Mouse (Mus musculus) MEL (cell line): ENCODE measurements at regions not wholly inside any gene's neighbourhood (a gene's known extent, or its start where the extent isn't known, plus 50 kb on each side); places are given as distances from the start of the nearest gene placed in this dataset.
A peak's percentile ranks its signal among the peaks of the same experiment; 100 is the strongest.

Source experiments
- DNase-seq: peaks from one replicate; pipeline ENCODE4 v3.0.0; 2011; ENCODE audit warnings: low read depth, low spot score
- H3K27ac ChIP-seq: 2 replicates; pipeline ENCODE4 v1.5.1; 2012; ENCODE audit warnings: low read depth, mild to moderate bottlenecking, control low read depth, low read length, moderate library complexity; ENCODE audit not compliant: control insufficient read depth
- H3K27me3 ChIP-seq, 2 experiments: fragments of 150-350 bp in 1 of 2; sonication (generic) in 1 of 2; 2 replicates each; pipeline ENCODE4 v1.6.1; 2012; ENCODE audit warnings: low read length in 2 of 2, mild to moderate bottlenecking in 2 of 2, improper control_type of control experiment in 1 of 2, moderate library complexity in 1 of 2; ENCODE audit not compliant: insufficient read depth in 2 of 2, control insufficient read depth in 1 of 2
- H3K36me3 ChIP-seq, 2 experiments: 2 replicates each; pipeline ENCODE4 v1.6.1; 2012 to 2014; ENCODE audit warnings: low read length in 2 of 2, improper control_type of control experiment in 1 of 2, inconsistent platforms in 1 of 2, mild to moderate bottlenecking in 1 of 2; ENCODE audit not compliant: insufficient read depth in 2 of 2, control insufficient read depth in 1 of 2
- H3K4me1 ChIP-seq, 2 experiments: fragments of 150-350 bp in 1 of 2; sonication (generic) in 1 of 2; 2 replicates each; pipeline ENCODE4 v1.6.1; 2012; ENCODE audit warnings: low read length in 2 of 2, improper control_type of control experiment in 1 of 2, mild to moderate bottlenecking in 1 of 2; ENCODE audit not compliant: insufficient read depth in 2 of 2, control insufficient read depth in 1 of 2
- H3K4me3 ChIP-seq, 2 experiments: fragments of 150-350 bp in 1 of 2; sonication (generic) in 1 of 2; 2 replicates each; pipeline ENCODE4 v1.5.1; 2012; ENCODE audit warnings: low read depth in 2 of 2, low read length in 2 of 2, mild to moderate bottlenecking in 2 of 2, moderate library complexity in 2 of 2, control low read depth in 1 of 2, improper control_type of control experiment in 1 of 2; ENCODE audit not compliant: control insufficient read depth in 1 of 2, insufficient read depth in 1 of 2
- H3K79me2 ChIP-seq: 2 replicates; pipeline ENCODE4 v1.6.1; 2012; ENCODE audit warnings: mild to moderate bottlenecking, low read length, moderate library complexity; ENCODE audit not compliant: control insufficient read depth, poor library complexity, insufficient read depth
- H3K9ac ChIP-seq: 2 replicates; pipeline ENCODE4 v1.6.1; 2012; ENCODE audit warnings: low read depth, mild to moderate bottlenecking, control low read depth, low read length, moderate library complexity; ENCODE audit not compliant: control insufficient read depth, poor library complexity, severe bottlenecking
- H3K9me3 ChIP-seq: fragments of 150-350 bp; sonication (generic); replicated peaks from 2 replicates; pipeline ENCODE4 v1.6.1; 2012; ENCODE audit warnings: mild to moderate bottlenecking, low read length, improper control_type of control experiment, moderate library complexity; ENCODE audit not compliant: insufficient read depth
- CHD1 ChIP-seq: IDR thresholded peaks from 2 replicates; pipeline ENCODE4 v1.6.1; 2012; ENCODE audit warnings: low read depth, mild to moderate bottlenecking, inconsistent platforms, low read length, improper control_type of control experiment
- CHD2 ChIP-seq: IDR thresholded peaks from 2 replicates; pipeline ENCODE4 v1.6.1; 2011; ENCODE audit warnings: low read length, improper control_type of control experiment
- CTCF ChIP-seq, 3 experiments: IDR thresholded peaks in 2 of 3; conservative IDR thresholded peaks in 1 of 3; 2 replicates each; pipeline ENCODE4 v1.5.1; 2011 to 2012; ENCODE audit warnings: low read length in 3 of 3, low read depth in 2 of 3, mild to moderate bottlenecking in 2 of 3, improper control_type of control experiment in 1 of 3, inconsistent platforms in 1 of 3, mixed read lengths in 1 of 3, moderate library complexity in 1 of 3; ENCODE audit not compliant: control insufficient read depth in 1 of 3, insufficient read depth in 1 of 3, poor library complexity in 1 of 3, severe bottlenecking in 1 of 3
- E2F4 ChIP-seq: IDR thresholded peaks from 2 replicates; pipeline ENCODE4 v1.6.1; 2011; ENCODE audit warnings: low read depth, low read length, improper control_type of control experiment, borderline replicate concordance
- EP300 ChIP-seq, 2 experiments: IDR thresholded peaks; 2 replicates each; pipeline ENCODE4 v1.6.1; 2011; ENCODE audit warnings: improper control_type of control experiment in 2 of 2, low read length in 2 of 2, low read depth in 1 of 2, mild to moderate bottlenecking in 1 of 2
- ETS1 ChIP-seq: IDR thresholded peaks from 2 replicates; pipeline ENCODE4 v1.6.1; 2012; ENCODE audit warnings: low read depth, mild to moderate bottlenecking, inconsistent platforms, low read length, improper control_type of control experiment, moderate library complexity
- GABPA ChIP-seq: IDR thresholded peaks from 2 replicates; pipeline ENCODE4 v1.6.1; 2012; ENCODE audit warnings: low read depth, mild to moderate bottlenecking, inconsistent platforms, low read length, improper control_type of control experiment, moderate library complexity
- GATA1 ChIP-seq: IDR thresholded peaks from 2 replicates; pipeline ENCODE4 v1.6.1; 2011; ENCODE audit warnings: low read depth, low read length, improper control_type of control experiment
- HCFC1 ChIP-seq: IDR thresholded peaks from 2 replicates; pipeline ENCODE4 v1.6.1; 2012; ENCODE audit warnings: low read depth, mild to moderate bottlenecking, inconsistent platforms, low read length, improper control_type of control experiment, moderate library complexity
- KAT2A ChIP-seq: conservative IDR thresholded peaks from 2 replicates; pipeline ENCODE4 v1.6.1; 2012; ENCODE audit warnings: low read depth, low read length, improper control_type of control experiment, inconsistent platforms
- MAX ChIP-seq: IDR thresholded peaks from 2 replicates; pipeline ENCODE4 v1.6.1; 2011; ENCODE audit warnings: low read length, improper control_type of control experiment
- MAZ ChIP-seq: IDR thresholded peaks from 2 replicates; pipeline ENCODE4 v1.6.1; 2012; ENCODE audit warnings: low read depth, mild to moderate bottlenecking, inconsistent platforms, low read length, improper control_type of control experiment
- MXI1 ChIP-seq: IDR thresholded peaks from 2 replicates; pipeline ENCODE4 v1.6.1; 2011; ENCODE audit warnings: mild to moderate bottlenecking, low read depth, low read length, improper control_type of control experiment
- MYB ChIP-seq: IDR thresholded peaks from 2 replicates; pipeline ENCODE4 v1.6.1; 2011; ENCODE audit warnings: mild to moderate bottlenecking, low read depth, low read length, improper control_type of control experiment
- MYC ChIP-seq: IDR thresholded peaks from 2 replicates; pipeline ENCODE4 v1.6.1; 2011; ENCODE audit warnings: low read depth, mild to moderate bottlenecking, low read length, improper control_type of control experiment, moderate library complexity
- NELFE ChIP-seq: IDR thresholded peaks from 2 replicates; pipeline ENCODE4 v1.6.1; 2011; ENCODE audit warnings: low read depth, low read length, improper control_type of control experiment
- POLR2AphosphoS2 ChIP-seq: IDR thresholded peaks from 2 replicates; pipeline ENCODE4 v1.6.1; 2011; ENCODE audit warnings: low read length, improper control_type of control experiment
- POLR2AphosphoS5 ChIP-seq: IDR thresholded peaks from 2 replicates; pipeline ENCODE4 v1.6.1; 2012; ENCODE audit warnings: low read depth, borderline replicate concordance, mild to moderate bottlenecking, inconsistent platforms, low read length, moderate library complexity, mixed read lengths
- SIN3A ChIP-seq: IDR thresholded peaks from 2 replicates; pipeline ENCODE4 v1.6.1; 2012; ENCODE audit warnings: low read length, improper control_type of control experiment, inconsistent platforms
- SMC3 ChIP-seq: IDR thresholded peaks from 2 replicates; pipeline ENCODE4 v1.6.1; 2011; ENCODE audit warnings: low read depth, low read length, improper control_type of control experiment
- TBP ChIP-seq: IDR thresholded peaks from 2 replicates; pipeline ENCODE4 v1.8.0; 2011; ENCODE audit warnings: low read depth, low read length, improper control_type of control experiment
- TCF12 ChIP-seq: IDR thresholded peaks from 2 replicates; pipeline ENCODE4 v1.6.1; 2014; ENCODE audit warnings: low read depth, mild to moderate bottlenecking, inconsistent platforms, low read length, improper control_type of control experiment, moderate library complexity
- USF2 ChIP-seq, 2 experiments: IDR thresholded peaks; 2 replicates each; pipeline ENCODE4 v1.6.1; 2011 to 2012; ENCODE audit warnings: improper control_type of control experiment in 2 of 2, low read length in 2 of 2, borderline replicate concordance in 1 of 2, inconsistent platforms in 1 of 2, low read depth in 1 of 2, mild to moderate bottlenecking in 1 of 2; ENCODE audit not compliant: insufficient read depth in 1 of 2
- ZKSCAN1 ChIP-seq: IDR thresholded peaks from 2 replicates; pipeline ENCODE4 v1.6.1; 2012; ENCODE audit warnings: low read depth, mild to moderate bottlenecking, inconsistent platforms, low read length, improper control_type of control experiment, moderate library complexity
- ZMIZ1 ChIP-seq: IDR thresholded peaks from 2 replicates; pipeline ENCODE4 v1.6.1; 2012; ENCODE audit warnings: low read depth, mild to moderate bottlenecking, inconsistent platforms, low read length, improper control_type of control experiment, moderate library complexity
- ZNF384 ChIP-seq: IDR thresholded peaks from 2 replicates; pipeline ENCODE4 v1.6.1; 2012; ENCODE audit warnings: low read depth, mild to moderate bottlenecking, inconsistent platforms, low read length, improper control_type of control experiment

DNA sequence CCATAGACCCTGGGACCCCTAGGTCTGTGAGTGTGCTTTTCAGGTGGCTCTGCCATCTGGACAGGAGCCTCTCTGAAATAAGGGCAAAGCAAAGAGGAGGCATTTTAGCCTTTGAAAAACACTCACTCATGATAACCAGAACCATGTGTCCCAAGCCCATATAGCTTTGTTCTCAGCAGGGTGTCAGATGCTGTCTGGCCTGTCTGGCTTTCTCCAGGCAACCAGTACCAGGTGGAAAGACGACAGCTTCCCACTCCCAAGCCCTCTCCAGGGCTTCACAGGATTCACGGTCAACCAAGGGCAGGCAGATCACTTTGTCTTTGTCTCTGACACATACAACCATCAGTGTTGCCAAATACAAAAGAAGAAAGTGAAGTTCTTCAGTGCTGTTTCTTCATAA is 537.0 kb upstream of the Kif18a start:
- Histone ChIP-seq H3K9me3 (no peaks in the 10 kb centered on the region), H3K79me2 (no peaks in the 10 kb centered on the region), H3K4me1 (peaks cover 4 to 17% of the 10 kb centered on the region in 2 experiments; a peak in 2 of 4 replicates), H3K27me3 (no peaks in the 10 kb centered on the region), H3K27ac (no peak overlapping the region), H3K9ac (no peak overlapping the region), H3K4me3 (no peak overlapping the region), H3K36me3 (peaks cover 0 to 32% of the 10 kb centered on the region in 2 experiments; a peak in 2 of 4 replicates)
- TF ChIP-seq CHD1 = no peak
- TF ChIP-seq MYB = no peak
- no peak for TF ChIP-seq MAZ
- TF ChIP-seq MYC = no peak
- no peak for TF ChIP-seq E2F4
- TF ChIP-seq ZNF384 = no peak
- no peak for TF ChIP-seq HCFC1
- TF ChIP-seq NELFE = no peak
- no peak for TF ChIP-seq USF2 (IDR thresholded peaks at IDR 0.05; ENCODE audit: borderline replicate concordance in 1 of 2, insufficient read depth in 1 of 2, low read depth in 1 of 2, low read length in 2 of 2)
- no peak for TF ChIP-seq CHD2
- TF ChIP-seq ZKSCAN1 = no peak
- no peak for TF ChIP-seq MAX
- TF ChIP-seq MXI1 = no peak
- no peak for TF ChIP-seq SIN3A
- no peak for TF ChIP-seq ZMIZ1
- TF ChIP-seq GABPA = no peak
- no peak for TF ChIP-seq POLR2AphosphoS2
- no peak for TF ChIP-seq SMC3
- no peak for TF ChIP-seq POLR2AphosphoS5
- DNase-seq = no peak

DNA sequence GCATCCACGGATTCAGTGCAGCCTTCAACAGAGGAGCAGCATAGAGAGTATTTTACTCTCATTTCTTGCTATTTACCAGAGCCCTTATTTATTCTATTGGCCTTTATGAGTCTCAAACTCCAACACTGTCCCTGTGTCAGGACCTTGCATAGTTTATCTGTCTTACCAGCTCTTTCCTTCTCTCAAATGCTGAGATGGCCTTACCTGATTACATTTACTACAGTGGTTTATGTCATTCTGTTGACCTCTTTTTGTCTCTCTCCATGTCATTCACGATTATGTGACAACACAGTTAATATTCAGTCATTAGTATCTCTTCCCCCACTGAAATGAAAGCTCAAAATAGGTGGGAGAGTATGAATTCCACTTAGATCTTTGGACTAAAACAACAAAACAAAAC is 535.7 kb upstream of the Kif18a start:
- peak; percentile 25 for DNase-seq
- no peaks in the 10 kb centered on the region for H3K27me3 ChIP-seq
- H3K4me1 ChIP-seq = peaks cover 4 to 17% of the 10 kb centered on the region in 2 experiments; a peak in 2 of 4 replicates
- H3K27ac ChIP-seq = no peak overlapping the region
- TF ChIP-seq CHD1 (no peak), CTCF (IDR thresholded peaks at IDR 0.05 in 2 of 3, conservative IDR thresholded peaks at IDR 0.05 in 1 of 3; ENCODE audit: control insufficient read depth in 1 of 3, insufficient read depth in 1 of 3, low read depth in 2 of 3, low read length in 3 of 3, poor library complexity in 1 of 3, severe bottlenecking in 1 of 3) (no peak), TCF12 (peak; percentile 62; the same call in 1 of the 2 replicates), TBP (no peak), EP300 (IDR thresholded peaks at IDR 0.05; ENCODE audit: low read depth in 1 of 2, low read length in 2 of 2) (peak; percentile 41 to 50; a peak in 2 of 4 replicates), ZNF384 (no peak), MYC (no peak), GATA1 (peak; percentile 74), SIN3A (no peak), ETS1 (peak; percentile 59), KAT2A (no peak)
- H3K4me3 ChIP-seq = no peak overlapping the region
- peaks cover 0 to 32% of the 10 kb centered on the region in 2 experiments; a peak in 2 of 4 replicates for H3K36me3 ChIP-seq
- no peaks in the 10 kb centered on the region for H3K79me2 ChIP-seq
- H3K9me3 ChIP-seq = no peaks in the 10 kb centered on the region
- no peak overlapping the region for H3K9ac ChIP-seq
